ENCODE assay signal across 15 mouse cellular contexts in the genomic region with DNA sequence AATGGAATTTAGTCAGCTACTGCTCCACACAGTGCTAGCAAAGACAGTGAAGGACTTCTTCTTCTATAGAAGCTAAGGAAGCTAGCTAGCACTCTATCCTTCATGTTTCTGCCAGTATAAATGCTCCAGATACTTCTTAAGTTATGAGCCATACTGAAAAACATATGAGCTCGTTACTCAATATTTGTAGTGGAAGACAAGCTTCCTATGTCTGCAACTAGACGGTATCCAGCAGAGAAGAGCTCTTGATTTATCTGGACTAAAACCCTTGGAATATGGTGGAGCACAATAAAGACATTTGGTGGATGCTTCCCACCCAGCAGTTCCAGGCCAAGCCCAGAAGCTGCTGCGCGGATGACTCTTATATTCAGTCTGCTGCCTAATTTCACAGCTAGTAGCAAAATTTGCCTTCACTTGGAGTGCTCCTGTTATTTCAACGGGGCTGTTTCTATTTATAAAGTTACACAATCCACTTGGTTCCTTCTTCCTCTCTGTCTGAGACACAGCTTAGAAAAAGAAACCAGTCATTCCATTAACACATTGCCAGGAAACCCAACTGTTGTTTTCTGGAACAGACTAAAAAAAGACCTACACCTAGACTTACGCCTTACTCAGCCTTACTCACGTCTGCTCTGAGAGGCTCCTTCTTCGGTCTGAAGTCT.
A peak's percentile ranks its signal among the peaks of the same experiment; 100 is the strongest.
DNase-seq lines count a peak whose midpoint lies in the region; ATAC-seq and TF ChIP-seq lines count a peak whose summit lies in the region.
"Had no signal": no experiment of that assay in that cellular context is flagged by ENCODE, and none has a peak within 500 bp of the region (broad histone marks: within the 10 kb centered on the region; RNA-seq: fewer than 3 reads in every experiment).

No protein-coding gene starts in this region.

- WGBS in forebrain, postnatal 0 days, result 62% methylated on average over 8 of the region's 8 CpGs
- 90% methylated on average over 8 of the region's 8 CpGs for WGBS in forebrain, embryonic 14.5 days
- 69% methylated on average over 8 of the region's 8 CpGs for WGBS in kidney, postnatal 0 days

- 0 out of 2 replicates have a peak overlapping the region, but pooled peaks have one; percentile 15 for H3K27ac ChIP-seq in forebrain, postnatal 0 days (ENCODE audit: low read depth, low read length)
- H3K27ac ChIP-seq in forebrain, embryonic 14.5 days (ENCODE audit: low read depth, low read length), result no peak overlapping the region
- H3K27ac ChIP-seq in kidney, postnatal 0 days, result no peak overlapping the region
- H3K27ac ChIP-seq: hindbrain, embryonic 15.5 days; midbrain, embryonic 13.5 days; neural tube, embryonic 15.5 days had no signal

- DNase-seq in forebrain, postnatal 0 days, result peak; percentile 23
- no peak for DNase-seq in forebrain, embryonic 14.5 days (ENCODE audit: low spot score)
- peak; percentile 20 for DNase-seq in kidney, postnatal 0 days (ENCODE audit: low spot score)
- DNase-seq in kidney, postnatal 25 days, result no peak
- peak; percentile 31 for DNase-seq in right cerebral cortex, postnatal 25 days
- no peak for DNase-seq in thymus, postnatal 4 days
- no peak for DNase-seq in cerebellum, adult 11 months
- DNase-seq: adrenal gland, adult 2 months; cerebellum, postnatal 10 days; kidney, postnatal 4 days; thymus, postnatal 36 days had no signal

- ATAC-seq in forebrain, postnatal 0 days, result peak; percentile 40
- no peak for ATAC-seq in forebrain, embryonic 14.5 days
- no peak for ATAC-seq in kidney, postnatal 0 days (replicated peaks; ENCODE audit: low FRiP score, low read depth)
- peak; percentile 74 to 79 for ATAC-seq in hematopoietic stem cell, adult 5-6 weeks (replicated peaks in 1 of 2; ENCODE audit: insufficient read depth in 1 of 2, low FRiP score in 2 of 2, low TSS enrichment in 1 of 2, low read depth in 1 of 2, poor library complexity in 2 of 2, severe bottlenecking in 2 of 2)
- ATAC-seq: midbrain, embryonic 13.5 days had no signal

- H3K4me1 ChIP-seq in forebrain, postnatal 0 days (ENCODE audit: insufficient read depth), result 0 out of 2 replicates have a peak, but pooled peaks cover 3% of the 10 kb centered on the region
- no peaks in the 10 kb centered on the region for H3K4me1 ChIP-seq in forebrain, embryonic 14.5 days (ENCODE audit: control insufficient read depth, insufficient read depth, low read length)
- no peaks in the 10 kb centered on the region for H3K4me1 ChIP-seq in kidney, postnatal 0 days (replicated peaks; ENCODE audit: insufficient read depth, low read length)
- H3K4me1 ChIP-seq: hindbrain, embryonic 15.5 days; midbrain, embryonic 13.5 days; neural tube, embryonic 15.5 days had no signal

- no peaks in the 10 kb centered on the region for H3K9me3 ChIP-seq in forebrain, postnatal 0 days (ENCODE audit: low read length)
- H3K9me3 ChIP-seq in forebrain, embryonic 14.5 days (replicated peaks; ENCODE audit: control insufficient read depth, low read length), result no peaks in the 10 kb centered on the region
- no peaks in the 10 kb centered on the region for H3K9me3 ChIP-seq in kidney, postnatal 0 days (replicated peaks; ENCODE audit: low read length)
- H3K9me3 ChIP-seq: hindbrain, embryonic 15.5 days; midbrain, embryonic 13.5 days; neural tube, embryonic 15.5 days had no signal

- no peak overlapping the region for H3K4me2 ChIP-seq in forebrain, postnatal 0 days (ENCODE audit: low read depth)
- no peak overlapping the region for H3K4me2 ChIP-seq in forebrain, embryonic 14.5 days (ENCODE audit: low read length)
- no peak overlapping the region for H3K4me2 ChIP-seq in kidney, postnatal 0 days (ENCODE audit: low read length)
- H3K4me2 ChIP-seq: hindbrain, embryonic 15.5 days; midbrain, embryonic 13.5 days; neural tube, embryonic 15.5 days had no signal

- no peaks in the 10 kb centered on the region for H3K27me3 ChIP-seq in forebrain, postnatal 0 days (ENCODE audit: insufficient read depth, low read length)
- H3K27me3 ChIP-seq in forebrain, embryonic 14.5 days (replicated peaks; ENCODE audit: control insufficient read depth, insufficient read depth, low read length), result no peaks in the 10 kb centered on the region
- H3K27me3 ChIP-seq in kidney, postnatal 0 days (ENCODE audit: insufficient read depth, low read length), result no peaks in the 10 kb centered on the region
- H3K27me3 ChIP-seq: hindbrain, embryonic 15.5 days; midbrain, embryonic 13.5 days; neural tube, embryonic 15.5 days had no signal

- H3K4me3 ChIP-seq in forebrain, postnatal 0 days (ENCODE audit: low read depth, low read length), result no peak overlapping the region
- H3K4me3 ChIP-seq in forebrain, embryonic 14.5 days (ENCODE audit: low read depth, low read length), result no peak overlapping the region
- H3K4me3 ChIP-seq in kidney, postnatal 0 days (replicated peaks; ENCODE audit: low read depth, low read length), result no peak overlapping the region
- H3K4me3 ChIP-seq: hindbrain, embryonic 15.5 days; midbrain, embryonic 13.5 days; neural tube, embryonic 15.5 days had no signal

- no peak for TF ChIP-seq CTCF in forebrain, postnatal 0 days (IDR thresholded peaks at IDR 0.05; ENCODE audit: low read depth)
- TF ChIP-seq CTCF in kidney, postnatal 0 days (IDR thresholded peaks at IDR 0.05; ENCODE audit: low read depth), result no peak

- no peak overlapping the region for H3K9ac ChIP-seq in forebrain, postnatal 0 days
- no peak overlapping the region for H3K9ac ChIP-seq in forebrain, embryonic 14.5 days (ENCODE audit: low read length)
- no peak overlapping the region for H3K9ac ChIP-seq in kidney, postnatal 0 days (ENCODE audit: low read depth, low read length)
- H3K9ac ChIP-seq: hindbrain, embryonic 15.5 days; midbrain, embryonic 13.5 days; neural tube, embryonic 15.5 days had no signal

- H3K36me3 ChIP-seq in forebrain, postnatal 0 days (ENCODE audit: insufficient read depth), result no peaks in the 10 kb centered on the region
- H3K36me3 ChIP-seq in forebrain, embryonic 14.5 days (ENCODE audit: control insufficient read depth, insufficient read depth, low read length), result no peaks in the 10 kb centered on the region
- H3K36me3 ChIP-seq in kidney, postnatal 0 days (ENCODE audit: insufficient read depth, low read length), result no peaks in the 10 kb centered on the region
- H3K36me3 ChIP-seq: hindbrain, embryonic 15.5 days; midbrain, embryonic 13.5 days; neural tube, embryonic 15.5 days had no signal

Comparison
In these comparisons a context has a peak if more than half of its experiments do, and no peak if none do; other contexts are left out.
1. ATAC-seq: peak in forebrain, postnatal 0 days (single experiment) and hematopoietic stem cell, adult 5-6 weeks (2 of 2); none in forebrain, embryonic 14.5 days (single experiment) and kidney, postnatal 0 days (single experiment).
2. DNase-seq: peak in forebrain, postnatal 0 days (single experiment), kidney, postnatal 0 days (single experiment) and right cerebral cortex, postnatal 25 days (single experiment); none in forebrain, embryonic 14.5 days (single experiment), kidney, postnatal 25 days (0 of 2), thymus, postnatal 4 days (single experiment) and cerebellum, adult 11 months (single experiment).